Mouse (Mus musculus) limb, embryonic 15.5 days (tissue): ENCODE data around the gene Nsd2. TPM values are rescaled to one million over a fixed set of nuclear protein-coding genes. Genes with fewer than 3 reads are reported as not detected.
A peak's percentile ranks its signal among the peaks of the same experiment; 100 is the strongest.
"Not testable (repeated sequence)": the region's sequence is repeated elsewhere in the genome, so short reads cannot be mapped to it uniquely, and the experiment has no call there.

Experiments used
- ATAC-seq: fragments of 200-750 bp; cut with Nextera tagmentation; 2 replicates; pipeline ENCODE4 v1.8.0; 2017; ENCODE audit warnings: low read depth, moderate TSS enrichment; ENCODE audit not compliant: insufficient number of reproducible peaks, low FRiP score, low TSS enrichment
- H3K27ac ChIP-seq: fragments of 300-500 bp; sonication (generic); 2 replicates; pipeline ENCODE4 v1.5.1; 2015; ENCODE audit warnings: moderate library complexity, mild to moderate bottlenecking, inconsistent platforms
- H3K27me3 ChIP-seq: fragments of 300-500 bp; sonication (generic); 2 replicates; pipeline ENCODE4 v1.6.1; 2015; ENCODE audit warnings: inconsistent platforms
- H3K36me3 ChIP-seq: fragments of 300-500 bp; sonication (generic); 2 replicates; pipeline ENCODE4 v1.6.1; 2015; ENCODE audit warnings: inconsistent platforms
- H3K4me1 ChIP-seq: fragments of 300-500 bp; sonication (generic); 2 replicates; pipeline ENCODE4 v1.6.1; 2015; ENCODE audit warnings: inconsistent platforms
- H3K4me2 ChIP-seq: fragments of 300-500 bp; sonication (generic); 2 replicates; pipeline ENCODE4 v1.6.1; 2015; ENCODE audit warnings: mild to moderate bottlenecking, inconsistent platforms
- H3K4me3 ChIP-seq: fragments of 300-500 bp; sonication (generic); 2 replicates; pipeline ENCODE4 v1.5.1; 2015; ENCODE audit warnings: mild to moderate bottlenecking, inconsistent platforms
- H3K9ac ChIP-seq: fragments of 300-500 bp; sonication (generic); 2 replicates; pipeline ENCODE4 v1.6.1; 2015; ENCODE audit warnings: inconsistent platforms
- H3K9me3 ChIP-seq: fragments of 300-500 bp; sonication (generic); 2 replicates; pipeline ENCODE4 v1.6.1; 2016; ENCODE audit warnings: inconsistent platforms
- WGBS: fragments of 180-500 bp; shearing (Covaris S2); methylation state at CpG from one replicate; pipeline ENCODE4 v1.1.7; 2015; 5-methylcytosine and 5-hydroxymethylcytosine counted together
- polyA plus RNA-seq: library from polyadenylated mRNA; unstranded; fragments of >200 nt; fragmentation: Nextera tagmentation; extraction: Ambion mirVana; gene quantifications from 2 replicates; pipeline ENCODE4 v1.2.1, GENCODE M21; 2015

The Nsd2 gene
- polyA plus RNA-seq, 1 experiment from 2014 or later, result 37.1 TPM

- H3K36me3 ChIP-seq, result peaks cover 51% of the 10 kb centered on the region
- H3K4me2 ChIP-seq, result no peak overlapping the region
- H3K27ac ChIP-seq, result no peak overlapping the region
- no peaks in the 10 kb centered on the region for H3K9me3 ChIP-seq
- no peak for ATAC-seq
- H3K4me1 ChIP-seq, result no peaks in the 10 kb centered on the region
- no peak overlapping the region for H3K4me3 ChIP-seq
- H3K9ac ChIP-seq, result no peak overlapping the region
- 85% methylated on average over 9 of the region's 9 CpGs for WGBS
- no peaks in the 10 kb centered on the region for H3K27me3 ChIP-seq
Measured at GRCm38 (mm10) chr5:33903176-33903575, 82.7 kb downstream of the Nsd2 start.

DNA sequence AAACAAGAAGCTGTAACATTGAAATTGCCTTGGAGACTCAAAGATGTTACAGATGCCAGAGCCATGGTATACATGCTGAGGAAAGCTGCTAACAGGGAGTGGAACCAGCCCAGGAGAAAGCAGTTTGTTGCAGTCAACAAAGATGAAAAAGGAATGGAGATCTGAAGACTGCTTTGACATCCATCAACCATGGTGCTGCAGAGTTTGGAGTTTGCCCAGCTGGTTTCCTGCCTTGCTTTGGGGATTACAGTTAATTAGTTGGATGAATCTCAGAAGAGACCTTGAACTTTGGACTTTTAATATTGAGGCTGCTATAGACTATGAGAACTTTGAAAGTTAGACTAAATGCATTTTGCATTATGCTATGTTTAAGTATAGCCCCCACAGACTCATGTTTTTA, 94.5 kb downstream of the Nsd2 start:
- H3K9me3 ChIP-seq, H3K4me3 ChIP-seq, H3K27me3 ChIP-seq, ATAC-seq, H3K4me2 ChIP-seq, H3K27ac ChIP-seq, H3K4me1 ChIP-seq, H3K9ac ChIP-seq: not testable (repeated sequence)
- peaks cover 45% of the 10 kb centered on the region for H3K36me3 ChIP-seq

GRCm38 (mm10) chr5:33916616-33917015, 96.1 kb downstream of the Nsd2 start:
- not testable (repeated sequence) for H3K27me3 ChIP-seq, ATAC-seq, H3K9ac ChIP-seq, H3K27ac ChIP-seq, H3K4me1 ChIP-seq, H3K4me2 ChIP-seq, H3K9me3 ChIP-seq, H3K4me3 ChIP-seq
- 91% methylated on average over 2 of the region's 2 CpGs for WGBS
- H3K36me3 ChIP-seq, result peaks cover 60% of the 10 kb centered on the region

DNA sequence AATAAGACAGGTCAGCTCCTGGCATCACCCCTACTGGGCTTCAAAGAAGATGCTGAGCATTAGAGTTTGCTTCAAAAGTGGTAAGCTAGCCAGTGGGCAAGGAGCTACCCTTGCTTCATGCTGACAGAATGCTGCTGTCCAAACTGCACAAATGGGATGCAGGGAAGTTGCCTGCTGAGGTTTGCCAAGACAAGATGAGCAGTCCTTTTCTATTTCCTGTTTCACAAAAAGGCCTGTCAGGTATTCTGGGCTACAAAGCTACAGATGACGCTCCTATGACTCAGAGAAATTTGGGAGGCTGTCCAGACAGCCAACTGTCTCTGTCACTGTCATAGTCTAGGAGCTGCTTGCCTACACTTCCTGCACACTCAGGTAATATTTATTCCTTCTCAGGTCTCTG, 98.9 kb downstream of the Nsd2 start:
- Histone ChIP-seq H3K4me1 (no peaks in the 10 kb centered on the region), H3K27ac (no peak overlapping the region), H3K9me3 (no peaks in the 10 kb centered on the region), H3K27me3 (no peaks in the 10 kb centered on the region), H3K4me2 (no peak overlapping the region), H3K4me3 (no peak overlapping the region), H3K36me3 (peaks cover 61% of the 10 kb centered on the region), H3K9ac (no peak overlapping the region)
- 91% methylated on average over 1 of the region's 1 CpGs for WGBS
- ATAC-seq, result no peak

- H3K9ac ChIP-seq, result no peak overlapping the region
- H3K27ac ChIP-seq, result no peak overlapping the region
- no peaks in the 10 kb centered on the region for H3K4me1 ChIP-seq
- no peaks in the 10 kb centered on the region for H3K27me3 ChIP-seq
- H3K4me3 ChIP-seq, result no peak overlapping the region
- no peaks in the 10 kb centered on the region for H3K9me3 ChIP-seq
- WGBS, result 83% methylated on average over 2 of the region's 2 CpGs
- no peak for ATAC-seq
- H3K36me3 ChIP-seq, result peaks cover 59% of the 10 kb centered on the region
- no peak overlapping the region for H3K4me2 ChIP-seq
Measured at GRCm38 (mm10) chr5:33920037-33920436, 99.5 kb downstream of the Nsd2 start.

GRCm38 (mm10) chr5:33920924-33921323, 100.4 kb downstream of the Nsd2 start:
- WGBS, result 84% methylated on average over 4 of the region's 4 CpGs
- Histone ChIP-seq H3K27ac (no peak overlapping the region), H3K9ac (no peak overlapping the region), H3K4me3 (no peak overlapping the region), H3K9me3 (no peaks in the 10 kb centered on the region), H3K4me2 (no peak overlapping the region), H3K27me3 (no peaks in the 10 kb centered on the region), H3K36me3 (peaks cover 53% of the 10 kb centered on the region), H3K4me1 (no peaks in the 10 kb centered on the region)
- ATAC-seq, result no peak

DNA sequence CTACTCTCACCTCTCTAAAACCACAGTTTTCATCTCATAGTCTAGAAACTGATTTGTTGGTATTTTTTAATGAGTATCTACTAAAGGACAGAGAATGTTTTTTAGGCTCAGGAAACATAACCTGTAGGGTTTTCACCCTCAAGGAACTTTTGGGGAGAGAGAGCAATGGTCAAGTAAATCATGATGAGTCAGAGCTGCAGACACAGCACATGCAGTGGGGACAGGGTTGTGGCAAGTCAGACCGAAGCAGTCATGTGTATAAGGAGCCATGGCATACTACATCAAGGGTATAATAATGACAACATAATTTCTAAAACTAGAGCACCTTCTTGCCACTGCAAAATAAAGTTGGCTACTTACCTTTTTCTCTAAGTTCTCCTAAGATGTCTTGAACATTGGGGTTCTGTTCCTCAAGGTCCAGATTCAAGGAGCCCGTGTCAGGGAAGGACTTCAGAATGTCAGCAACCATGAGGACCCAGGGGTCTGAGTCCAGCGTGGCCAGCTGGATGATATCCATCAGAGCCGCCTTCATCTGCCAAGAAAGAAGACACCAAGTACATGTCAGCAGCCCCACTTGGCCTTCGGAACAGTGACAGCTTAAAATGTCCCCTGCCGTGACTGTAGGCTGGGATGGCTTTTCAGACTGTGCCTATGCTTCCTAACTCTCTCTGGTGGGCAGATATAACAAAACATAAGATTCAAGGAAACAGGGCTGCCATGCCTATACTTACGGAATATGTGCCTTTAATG, 101.1 kb downstream of the Nsd2 start:
- Histone ChIP-seq H3K27me3 (no peaks in the 10 kb centered on the region), H3K27ac (no peak overlapping the region), H3K4me1 (no peaks in the 10 kb centered on the region), H3K4me3 (no peak overlapping the region), H3K36me3 (peaks cover 53% of the 10 kb centered on the region), H3K4me2 (no peak overlapping the region), H3K9ac (no peak overlapping the region), H3K9me3 (no peaks in the 10 kb centered on the region)
- WGBS, result 89% methylated on average over 7 of the region's 7 CpGs
- ATAC-seq, result no peak

- no peak overlapping the region for H3K27ac ChIP-seq
- peaks cover 57% of the 10 kb centered on the region for H3K36me3 ChIP-seq
- no peaks in the 10 kb centered on the region for H3K4me1 ChIP-seq
- no peak for ATAC-seq
- H3K9ac ChIP-seq, result no peak overlapping the region
- no peaks in the 10 kb centered on the region for H3K9me3 ChIP-seq
- H3K27me3 ChIP-seq, result no peaks in the 10 kb centered on the region
- no peak overlapping the region for H3K4me2 ChIP-seq
- WGBS, result 56% methylated on average over 2 of the region's 2 CpGs
- H3K4me3 ChIP-seq, result no peak overlapping the region
Measured at GRCm38 (mm10) chr5:33922566-33922965, 102.0 kb downstream of the Nsd2 start.

DNA sequence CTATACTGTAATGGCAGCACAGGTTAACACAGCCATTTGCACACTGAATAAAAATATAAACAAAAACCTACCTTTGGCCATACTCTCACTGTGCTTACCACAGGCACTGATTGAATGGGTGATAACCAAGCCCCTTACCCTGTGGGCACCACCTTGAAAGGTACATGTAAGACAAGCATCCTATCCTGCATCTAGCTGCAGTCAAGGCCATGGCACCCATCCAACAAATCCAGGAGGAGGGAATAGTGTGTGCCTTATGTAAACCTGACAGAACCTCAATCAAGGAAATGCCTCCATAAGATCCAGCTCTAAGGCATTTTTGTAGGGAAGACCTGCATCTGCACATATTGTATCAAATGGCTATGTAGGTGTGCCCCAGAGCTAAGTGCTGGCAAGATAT, 105.6 kb downstream of the Nsd2 start:
- ATAC-seq, result 0 out of 2 replicates have a peak, but pooled peaks have one; percentile 48
- Histone ChIP-seq H3K4me2 (no peak overlapping the region), H3K27ac (no peak overlapping the region), H3K27me3 (no peaks in the 10 kb centered on the region), H3K36me3 (peaks cover 44% of the 10 kb centered on the region), H3K4me1 (no peaks in the 10 kb centered on the region), H3K9ac (no peak overlapping the region), H3K9me3 (no peaks in the 10 kb centered on the region), H3K4me3 (no peak overlapping the region)

GRCm38 (mm10) chr5:33932413-33932812, 111.9 kb downstream of the Nsd2 start:
- H3K9ac ChIP-seq, result no peak overlapping the region
- H3K4me3 ChIP-seq, result no peak overlapping the region
- H3K9me3 ChIP-seq, result no peaks in the 10 kb centered on the region
- no peak overlapping the region for H3K4me2 ChIP-seq
- H3K4me1 ChIP-seq, result peaks cover 17% of the 10 kb centered on the region
- WGBS, result 80% methylated on average over 2 of the region's 2 CpGs
- peaks cover 23% of the 10 kb centered on the region for H3K36me3 ChIP-seq
- no peak overlapping the region for H3K27ac ChIP-seq
- no peak for ATAC-seq
- no peaks in the 10 kb centered on the region for H3K27me3 ChIP-seq

GRCm38 (mm10) chr5:33934081-33934480, 113.6 kb downstream of the Nsd2 start:
- WGBS, result 86% methylated on average over 2 of the region's 2 CpGs
- no peak overlapping the region for H3K9ac ChIP-seq
- no peaks in the 10 kb centered on the region for H3K27me3 ChIP-seq
- peaks cover 17% of the 10 kb centered on the region for H3K4me1 ChIP-seq
- H3K4me3 ChIP-seq, result no peak overlapping the region
- no peak overlapping the region for H3K4me2 ChIP-seq
- H3K27ac ChIP-seq, result no peak overlapping the region
- peaks cover 21% of the 10 kb centered on the region for H3K36me3 ChIP-seq
- no peak for ATAC-seq
- no peaks in the 10 kb centered on the region for H3K9me3 ChIP-seq

DNA sequence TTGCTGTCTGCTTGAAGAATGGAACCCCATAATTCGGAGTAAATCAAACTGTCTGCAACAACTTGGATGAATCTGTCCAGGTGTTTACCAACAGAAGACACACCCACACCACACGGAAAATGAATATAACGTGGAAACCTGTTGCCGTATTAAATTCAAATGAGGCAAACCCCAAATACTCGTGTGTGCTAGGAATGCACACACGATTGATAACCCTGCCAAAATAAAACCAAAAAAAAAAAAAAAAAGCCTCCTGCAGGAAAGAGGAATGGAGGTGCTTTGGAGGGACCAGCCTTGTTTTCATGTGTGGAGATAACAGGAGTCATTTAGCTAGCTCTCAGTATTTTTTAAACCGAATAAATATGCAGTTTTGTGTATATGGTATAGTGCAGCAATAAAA, 114.4 kb downstream of the Nsd2 start:
- Histone ChIP-seq H3K4me3 (peak overlapping the region; percentile 98), H3K4me2 (peak overlapping the region; percentile 45), H3K4me1 (peaks cover 17% of the 10 kb centered on the region), H3K36me3 (peaks cover 20% of the 10 kb centered on the region), H3K9ac (no peak overlapping the region), H3K27ac (no peak overlapping the region), H3K9me3 (no peaks in the 10 kb centered on the region), H3K27me3 (no peaks in the 10 kb centered on the region)
- WGBS, result 67% methylated on average over 7 of the region's 7 CpGs
- no peak for ATAC-seq

DNA sequence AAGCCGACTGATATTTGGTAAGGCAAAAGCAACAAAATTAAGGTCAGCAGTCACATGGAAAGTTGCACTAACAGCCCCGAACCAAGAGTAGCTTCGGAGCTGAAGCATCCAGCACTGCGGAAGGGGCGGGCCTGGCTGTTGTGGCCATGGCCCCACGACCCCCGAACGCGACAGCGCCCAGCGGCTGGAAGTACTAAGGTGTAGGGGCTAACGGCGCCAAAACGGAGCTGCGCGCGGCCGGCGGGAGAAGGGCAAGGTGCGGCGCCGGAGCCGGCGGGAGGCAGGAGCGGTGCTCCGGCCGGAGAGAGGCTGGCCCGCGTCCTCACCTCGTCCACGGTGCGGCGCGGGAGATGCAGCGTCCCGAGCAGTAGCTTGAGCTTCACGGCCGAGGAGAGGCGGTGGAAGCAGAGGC, 115.2 kb downstream of the Nsd2 start:
- Histone ChIP-seq H3K36me3 (peaks cover 15% of the 10 kb centered on the region; the same call in 1 of the 2 replicates), H3K9me3 (no peaks in the 10 kb centered on the region), H3K4me2 (peak overlapping the region; percentile 45), H3K27me3 (no peaks in the 10 kb centered on the region), H3K4me3 (peak overlapping the region; percentile 98), H3K9ac (peak overlapping the region; percentile 93), H3K27ac (peak overlapping the region; percentile 96), H3K4me1 (peaks cover 17% of the 10 kb centered on the region)
- peak; percentile 13 for ATAC-seq
- under 1% methylated on average over 39 of the region's 39 CpGs for WGBS
